Mouse (Mus musculus): ENCODE data around the gene Hamp2.

DNA sequence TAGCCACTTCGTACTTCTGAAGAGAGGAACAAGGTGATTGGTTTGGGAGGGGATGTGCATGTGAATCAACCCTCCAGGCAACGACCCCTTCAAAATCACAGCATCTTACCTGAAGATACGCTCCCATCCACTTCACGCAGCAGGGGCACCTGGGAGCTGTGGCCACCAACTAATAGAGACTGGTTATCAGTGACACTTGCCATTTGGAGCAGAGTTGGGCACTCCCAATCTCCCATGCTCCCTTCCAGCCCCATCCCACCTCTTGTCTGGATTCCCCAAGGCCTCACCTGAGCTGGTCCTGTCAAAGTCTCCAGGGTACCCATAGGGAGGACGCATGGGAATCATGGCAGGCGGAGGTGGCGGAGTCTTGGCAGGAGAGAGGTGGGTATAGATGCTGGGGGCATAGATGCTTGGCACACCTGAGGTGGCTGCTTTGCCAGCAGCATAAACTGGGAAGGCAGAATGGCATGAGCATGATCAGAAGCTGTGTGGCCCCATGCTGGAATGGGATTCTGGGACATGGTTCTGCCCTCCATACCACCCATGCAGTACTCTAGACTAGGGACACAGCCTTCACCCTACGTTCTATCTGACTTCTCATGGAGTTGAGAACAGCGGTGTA is 34.5 kb upstream of the Hamp2 start:
- TF ChIP-seq GATA1 (IDR thresholded peaks at IDR 0.05; ENCODE audit: low read length) (no peak), TAL1 (IDR thresholded peaks at IDR 0.05; ENCODE audit: low read length) (no peak)

All from erythroblast, embryonic 14.5 days (primary cell).